Mouse (Mus musculus) CH12.LX (cell line): ENCODE results near the gene Prph.

Experiments
- CHD2 ChIP-seq: IDR thresholded peaks from 2 replicates; pipeline ENCODE4 v1.6.1; 2011; ENCODE audit warnings: low read length, improper control_type of control experiment
- E2F4 ChIP-seq: IDR thresholded peaks from 2 replicates; pipeline ENCODE4 v1.6.1; 2011; ENCODE audit warnings: low read depth, low read length, improper control_type of control experiment; ENCODE audit not compliant: insufficient replicate concordance
- GABPA ChIP-seq: IDR thresholded peaks from 2 replicates; pipeline ENCODE4 v1.6.1; 2012; ENCODE audit warnings: low read depth, low read length, improper control_type of control experiment, inconsistent platforms; ENCODE audit not compliant: insufficient replicate concordance
- PAX5 ChIP-seq: IDR thresholded peaks from 2 replicates; pipeline ENCODE4 v1.6.1; 2012; ENCODE audit warnings: low read length, inconsistent platforms, mixed read lengths
- POLR2A ChIP-seq: IDR thresholded peaks from 2 replicates; pipeline ENCODE4 v1.6.1; 2011; ENCODE audit warnings: low read depth, mild to moderate bottlenecking, improper control_type of control experiment, low read length
- UBTF ChIP-seq: IDR thresholded peaks from 2 replicates; pipeline ENCODE4 v1.6.1; 2012; ENCODE audit warnings: low read depth, mild to moderate bottlenecking, inconsistent platforms, low read length, improper control_type of control experiment, moderate library complexity

GRCm38 (mm10) chr15:99083867-99084557 is 29.0 kb downstream of the Prph start:
- TF ChIP-seq UBTF (no peak), POLR2A (no peak), E2F4 (no peak), CHD2 (no peak), GABPA (no peak), PAX5 (no peak)
